Mouse (Mus musculus) heart, postnatal 0 days (tissue): ENCODE measurements around the gene Cyp1b1. TPM values are rescaled to one million over a fixed set of nuclear protein-coding genes. Genes with fewer than 3 reads are reported as not detected.

ENCODE experiments used
- ATAC-seq: fragments of 200-750 bp; cut with Nextera tagmentation; 2 replicates; pipeline ENCODE4 v1.8.0; 2017; ENCODE audit warnings: low read depth, moderate number of reproducible peaks, moderate library complexity; ENCODE audit not compliant: insufficient read depth
- DNase-seq: peaks from one replicate; pipeline ENCODE4 v3.0.0-alpha.2; 2016; ENCODE audit warnings: low spot score
- H3K27ac ChIP-seq: fragments of 300-500 bp; sonication (generic); 2 replicates; pipeline ENCODE4 v1.5.1; 2014; ENCODE audit warnings: low read depth, mild to moderate bottlenecking
- H3K27me3 ChIP-seq: fragments of 300-500 bp; sonication (generic); 2 replicates; pipeline ENCODE4 v1.6.1; 2014; ENCODE audit warnings: low read length, mixed read lengths; ENCODE audit not compliant: control insufficient read depth, insufficient read depth
- H3K36me3 ChIP-seq: fragments of 300-500 bp; sonication (generic); replicated peaks from 2 replicates; pipeline ENCODE4 v1.6.1; 2014; ENCODE audit warnings: low read length, mixed read lengths; ENCODE audit not compliant: control insufficient read depth, insufficient read depth
- H3K4me1 ChIP-seq: fragments of 300-500 bp; sonication (generic); 2 replicates; pipeline ENCODE4 v1.6.1; 2014; ENCODE audit warnings: antibody characterized with exemption; ENCODE audit not compliant: control insufficient read depth, insufficient read depth
- H3K4me2 ChIP-seq: fragments of 300-500 bp; sonication (generic); 2 replicates; pipeline ENCODE4 v1.6.1; 2014; ENCODE audit warnings: low read depth, mild to moderate bottlenecking, low read length, moderate library complexity
- H3K4me3 ChIP-seq: fragments of 300-500 bp; sonication (generic); 2 replicates; pipeline ENCODE4 v1.5.1; 2014; ENCODE audit warnings: low read depth, low read length
- H3K9ac ChIP-seq: fragments of 300-500 bp; sonication (generic); replicated peaks from 2 replicates; pipeline ENCODE4 v1.6.1; 2014; ENCODE audit warnings: low read depth, low read length, mixed read lengths
- H3K9me3 ChIP-seq: fragments of 300-500 bp; sonication (generic); replicated peaks from 2 replicates; pipeline ENCODE4 v1.6.1; 2016; ENCODE audit warnings: low read length; ENCODE audit not compliant: control insufficient read depth
- CTCF ChIP-seq: IDR thresholded peaks from 2 replicates; pipeline ENCODE4 v1.5.1; 2016; ENCODE audit warnings: antibody characterized with exemption, control low read depth, low read depth
- EP300 ChIP-seq: IDR thresholded peaks from 2 replicates; pipeline ENCODE4 v1.6.1; 2016; ENCODE audit warnings: antibody characterized with exemption, low read depth
- WGBS: fragments of 180-500 bp; shearing (Covaris S2); extraction: QIAGEN DNeasy Blood & Tissue Kit; methylation state at CpG from one replicate; pipeline ENCODE4 v1.1.7; 2014; 5-methylcytosine and 5-hydroxymethylcytosine counted together
- polyA plus RNA-seq: library from polyadenylated mRNA; unstranded; fragments of >200 nt; fragmentation: Nextera tagmentation; extraction: Ambion mirVana; gene quantifications from 2 replicates; pipeline ENCODE4 v1.2.1, GENCODE M21; 2015
- total RNA-seq: library from RNA; depleted of rRNA; stranded (reverse); fragments of >200 nt; gene quantifications from 2 replicates; pipeline ENCODE4 v1.2.3, GENCODE M21; 2014; ENCODE audit warnings: low replicate concordance; rRNA removed

Gene Cyp1b1
- total RNA-seq (4.4 and 12.5 TPM in 2 replicates), polyA plus RNA-seq (2.0 and 2.4 TPM in 2 replicates)

DNA sequence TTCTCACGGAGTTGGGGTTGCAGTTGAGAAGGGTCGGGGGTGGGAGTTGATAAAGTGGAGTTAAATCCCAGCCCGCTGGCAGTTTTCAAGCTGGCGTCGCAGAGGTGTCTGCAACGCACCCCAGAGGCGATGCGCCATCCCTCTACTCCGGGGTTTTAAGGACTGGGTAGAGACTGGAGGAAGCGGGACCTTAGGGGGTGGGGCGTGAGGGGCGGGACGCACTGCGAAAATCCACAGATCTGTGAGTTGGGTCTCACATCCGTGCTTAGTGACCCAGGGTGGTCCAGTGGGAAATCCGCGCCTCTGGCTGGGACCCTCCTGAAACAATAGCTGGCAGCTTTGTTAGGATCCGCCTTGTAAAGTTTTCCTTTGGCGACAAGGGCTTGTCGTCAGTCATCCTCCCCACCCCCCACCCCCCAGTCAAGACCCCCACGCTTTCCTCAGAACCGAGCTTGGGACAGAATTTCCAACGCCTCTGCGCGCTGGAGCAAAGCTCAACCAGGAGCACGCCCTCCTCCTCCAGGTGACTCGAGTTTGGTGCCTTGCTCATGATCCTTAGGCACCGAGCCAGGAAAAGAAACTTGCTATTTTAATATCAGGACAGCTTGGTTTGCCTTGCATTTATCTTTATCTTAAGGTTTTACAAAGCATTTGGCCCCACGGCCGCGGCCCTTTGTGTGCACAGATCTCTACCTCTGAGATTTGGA lies at the start of gene Cyp1b1:
Gene Cyp1b1 (minus strand): TSS at position 131 of the 707 bp plus-strand sequence.
- Histone ChIP-seq H3K4me3 (peak within 1 kb of the TSS; percentile 52), H3K9me3 (no peaks in the 10 kb centered on the region), H3K27me3 (peaks cover 71% of the 10 kb centered on the region), H3K9ac (peak within 1 kb of the TSS; percentile 19; the same call in 1 of the 2 replicates), H3K4me1 (peaks cover 16% of the 10 kb centered on the region), H3K27ac (no peak within 1 kb of the TSS), H3K36me3 (no peaks in the 10 kb centered on the region), H3K4me2 (peak within 1 kb of the TSS; percentile 92)
- DNase-seq: no peak
- TF ChIP-seq EP300 (no peak), CTCF (no peak)
- under 1% methylated on average over 31 of the region's 31 CpGs for WGBS
- ATAC-seq: no peak; the same call in 1 of the 2 replicates

DNA sequence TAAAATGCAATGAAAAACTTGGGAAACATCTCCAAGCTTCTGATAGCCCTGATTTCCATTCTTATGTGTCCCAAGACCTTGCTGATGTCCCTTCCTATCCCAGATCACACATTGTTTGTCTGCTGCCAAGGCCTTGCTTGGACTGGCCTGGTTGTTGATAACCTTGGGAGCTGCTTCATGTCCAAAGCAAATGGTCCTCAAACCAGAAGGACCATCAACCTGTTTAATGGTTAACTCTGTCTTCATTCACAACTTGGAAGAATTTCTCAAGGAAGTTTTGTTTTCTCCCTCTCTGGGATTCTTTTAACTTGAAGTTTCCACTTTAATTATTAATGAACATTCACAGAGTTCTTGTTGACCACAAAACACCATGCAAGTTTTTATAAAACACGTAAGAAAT lies 47.0 kb upstream of the Cyp1b1 start:
- DNase-seq (no peak), ATAC-seq (no peak)
- H3K27me3 ChIP-seq: no peaks in the 10 kb centered on the region
- H3K4me3 ChIP-seq: no peak overlapping the region
- H3K27ac ChIP-seq: no peak overlapping the region
- no peak overlapping the region for H3K9ac ChIP-seq
- H3K4me2 ChIP-seq: no peak overlapping the region
- H3K36me3 ChIP-seq: no peaks in the 10 kb centered on the region
- no peak for TF ChIP-seq EP300
- TF ChIP-seq CTCF: no peak
- WGBS: 72% methylated on average over 1 of the region's 1 CpGs
- H3K4me1 ChIP-seq: no peaks in the 10 kb centered on the region
- 0 out of 2 replicates have a peak, but pooled peaks cover 7% of the 10 kb centered on the region for H3K9me3 ChIP-seq

DNA sequence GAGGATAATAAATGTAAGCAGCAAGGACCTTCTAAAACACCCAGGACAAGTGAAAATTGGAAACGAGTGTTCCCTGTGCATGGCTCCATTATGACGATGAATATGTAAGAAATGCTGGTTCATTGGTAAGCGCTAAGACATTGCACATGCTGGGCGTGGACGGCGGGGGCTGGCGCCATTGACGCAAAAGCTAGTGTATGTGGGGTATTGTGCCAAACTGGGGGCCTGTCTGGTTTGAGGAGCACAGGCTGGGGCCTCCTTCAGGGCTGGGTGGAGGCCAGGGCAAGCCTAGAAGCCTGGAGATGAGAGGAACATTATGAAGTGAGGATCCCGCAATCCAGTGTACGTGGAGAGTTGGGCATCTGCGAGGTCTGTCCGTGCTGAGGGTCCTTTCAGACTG lies 39.0 kb upstream of the Cyp1b1 start:
- Histone ChIP-seq H3K27me3 (no peaks in the 10 kb centered on the region), H3K36me3 (no peaks in the 10 kb centered on the region), H3K4me1 (peaks cover 6% of the 10 kb centered on the region; the same call in 1 of the 2 replicates), H3K27ac (no peak overlapping the region), H3K9me3 (no peaks in the 10 kb centered on the region), H3K4me3 (no peak overlapping the region), H3K9ac (no peak overlapping the region), H3K4me2 (no peak overlapping the region)
- ATAC-seq: no peak
- 91% methylated on average over 12 of the region's 12 CpGs for WGBS
- DNase-seq: no peak
- TF ChIP-seq EP300: no peak
- TF ChIP-seq CTCF: no peak

DNA sequence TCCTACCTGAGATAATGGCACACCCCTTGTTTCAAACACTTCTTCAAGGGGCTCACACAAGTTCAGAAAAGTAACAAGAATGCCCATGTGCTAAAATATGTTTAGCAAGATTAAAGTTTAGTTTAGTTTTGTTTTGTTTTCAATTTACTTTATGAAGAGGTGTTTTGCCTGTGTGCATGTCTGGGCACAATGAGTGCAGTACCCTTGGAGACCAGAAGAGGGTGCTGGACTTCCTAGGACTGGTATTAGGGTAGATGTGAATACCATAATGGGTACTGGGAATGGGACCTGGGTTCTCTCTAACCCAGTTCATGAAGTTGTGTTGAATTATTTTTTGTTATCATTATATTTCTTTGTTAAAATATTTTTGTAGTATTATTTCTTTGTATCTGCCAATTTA lies 38.0 kb upstream of the Cyp1b1 start:
- no peak for TF ChIP-seq EP300
- TF ChIP-seq CTCF: no peak
- Histone ChIP-seq H3K27ac (no peak overlapping the region), H3K9ac (no peak overlapping the region), H3K4me1 (peaks cover 6% of the 10 kb centered on the region; the same call in 1 of the 2 replicates), H3K27me3 (no peaks in the 10 kb centered on the region), H3K36me3 (no peaks in the 10 kb centered on the region), H3K9me3 (peaks cover 1% of the 10 kb centered on the region; the same call in 1 of the 2 replicates), H3K4me2 (no peak overlapping the region), H3K4me3 (no peak overlapping the region)
- ATAC-seq: no peak
- peak; percentile 1 for DNase-seq

DNA sequence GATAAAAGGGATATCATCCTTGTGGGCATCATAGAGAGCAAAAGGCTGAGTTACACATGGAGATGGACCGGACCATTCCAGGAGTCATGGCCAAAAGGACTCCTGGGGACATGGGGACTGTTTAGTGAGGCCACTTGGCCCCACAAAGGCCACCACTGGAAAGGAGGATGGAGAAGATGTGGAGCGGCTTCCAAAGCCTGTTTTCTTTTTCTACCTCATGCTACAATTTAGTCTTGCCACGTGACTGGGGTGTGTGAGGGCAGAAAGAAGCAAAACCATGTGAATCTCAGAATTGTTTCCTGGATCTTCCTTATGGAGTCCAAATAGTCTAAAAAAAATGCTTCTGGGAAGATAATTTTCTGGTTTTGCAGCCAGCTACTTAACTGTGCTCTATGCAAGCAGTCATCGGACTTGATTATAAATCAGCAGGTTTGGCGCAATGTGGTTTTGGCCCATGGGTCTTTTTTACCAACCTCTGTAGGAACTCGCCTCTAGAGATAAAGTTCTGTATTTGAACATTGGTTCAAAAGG lies 36.9 kb upstream of the Cyp1b1 start:
- H3K36me3 ChIP-seq: no peaks in the 10 kb centered on the region
- WGBS: 82% methylated on average over 6 of the region's 6 CpGs
- H3K4me2 ChIP-seq: no peak overlapping the region
- no peak for TF ChIP-seq EP300
- TF ChIP-seq CTCF: no peak
- no peak overlapping the region for H3K9ac ChIP-seq
- DNase-seq: peak; percentile 4
- peaks cover 6% of the 10 kb centered on the region; the same call in 1 of the 2 replicates for H3K4me1 ChIP-seq
- H3K27me3 ChIP-seq: no peaks in the 10 kb centered on the region
- no peak overlapping the region for H3K4me3 ChIP-seq
- no peak for ATAC-seq
- H3K27ac ChIP-seq: no peak overlapping the region
- H3K9me3 ChIP-seq: peaks cover 4% of the 10 kb centered on the region; the same call in 1 of the 2 replicates
